Mouse (Mus musculus) embryonic fibroblast, embryonic 13.5 days (primary cell): ENCODE measurements around the gene Kcnj5.

Experiments used
- CTCF ChIP-seq: IDR thresholded peaks from 2 replicates; pipeline ENCODE4 v1.5.1; 2011; ENCODE audit warnings: mild to moderate bottlenecking, control low read depth, low read length, moderate library complexity, borderline replicate concordance; ENCODE audit not compliant: insufficient read depth
- POLR2A ChIP-seq: IDR thresholded peaks from 2 replicates; pipeline ENCODE4 v1.6.1; 2011; ENCODE audit warnings: low read depth, mild to moderate bottlenecking, control low read depth, low read length, moderate library complexity

DNA sequence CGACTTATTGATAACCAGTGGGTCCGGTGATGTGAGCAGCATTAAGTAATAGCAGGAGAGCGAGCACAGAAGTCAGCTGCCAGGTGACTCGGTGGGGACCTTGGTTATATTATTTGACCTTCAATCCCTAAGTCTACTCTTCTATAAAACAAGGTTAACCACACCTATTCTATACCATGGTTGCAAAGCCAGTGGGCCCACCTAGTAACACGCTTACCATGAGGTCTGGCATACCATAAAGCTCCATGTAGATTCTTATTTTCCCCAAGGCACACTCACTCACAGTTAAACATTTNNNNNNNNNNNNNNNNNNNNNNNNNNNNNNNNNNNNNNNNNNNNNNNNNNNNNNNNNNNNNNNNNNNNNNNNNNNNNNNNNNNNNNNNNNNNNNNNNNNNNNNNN, 60.6 kb downstream of the Kcnj5 start:
- TF ChIP-seq CTCF (no peak), POLR2A (no peak)
